Mouse (Mus musculus): ENCODE data around the gene Megf6.

GRCm38 (mm10) chr4:154131894-154132293 is 38.6 kb upstream of the Megf6 start:
- TF ChIP-seq CTCF (IDR thresholded peaks at IDR 0.05; ENCODE audit: borderline replicate concordance, control insufficient read depth, extremely low read depth, insufficient read depth, low read length, poor library complexity) (no peak), POLR2A (IDR thresholded peaks at IDR 0.05; ENCODE audit: control insufficient read depth, extremely low read depth, insufficient read depth, low read length, poor library complexity) (no peak)
